Mouse (Mus musculus) retina, adult 2 months (tissue): ENCODE measurements around the gene Scn10a.

ENCODE experiments used
- DNase-seq: peaks from one replicate; pipeline ENCODE4 v3.0.0-alpha.2; 2012; ENCODE audit warnings: low read depth, low spot score

Scn10a gene

GRCm38 (mm10) chr9:119575732-119576131 lies 143.4 kb downstream of the Scn10a start:
- DNase-seq: no peak

GRCm38 (mm10) chr9:119574366-119574765 lies 144.8 kb downstream of the Scn10a start:
- no peak for DNase-seq

GRCm38 (mm10) chr9:119573009-119573408 lies 146.1 kb downstream of the Scn10a start:
- no peak for DNase-seq

GRCm38 (mm10) chr9:119571411-119571888 lies 147.7 kb downstream of the Scn10a start:
- no peak for DNase-seq

- DNase-seq: no peak
Measured at GRCm38 (mm10) chr9:119570652-119571051, 148.5 kb downstream of the Scn10a start.

DNA sequence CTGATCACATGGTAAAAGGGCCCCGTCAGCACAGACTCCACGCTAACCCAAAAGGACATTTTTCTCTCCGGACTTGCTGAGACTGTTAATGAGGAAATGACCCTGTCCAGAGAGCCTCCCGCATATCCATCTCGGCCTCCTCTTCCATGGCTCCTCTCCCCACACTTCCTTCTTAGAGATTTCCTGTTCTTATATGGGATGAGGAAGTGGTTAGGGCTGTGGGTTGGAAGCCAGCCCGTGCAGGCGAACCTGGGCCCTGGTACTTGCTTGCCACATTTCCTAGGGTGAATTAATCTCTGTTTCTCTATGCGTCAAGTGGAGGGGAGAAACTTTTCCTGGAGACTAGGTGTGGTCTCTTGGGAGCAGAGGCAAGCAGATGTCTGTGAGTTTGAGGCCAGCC lies 150.4 kb downstream of the Scn10a start:
- no peak for DNase-seq

GRCm38 (mm10) chr9:119567800-119568199 lies 151.3 kb downstream of the Scn10a start:
- DNase-seq: no peak

- no peak for DNase-seq
Measured at GRCm38 (mm10) chr9:119566214-119566613, 152.9 kb downstream of the Scn10a start.

GRCm38 (mm10) chr9:119564803-119565202 lies 154.3 kb downstream of the Scn10a start:
- no peak for DNase-seq

GRCm38 (mm10) chr9:119563617-119564016 lies 155.5 kb downstream of the Scn10a start:
- DNase-seq: no peak

GRCm38 (mm10) chr9:119562256-119562655 lies 156.9 kb downstream of the Scn10a start:
- DNase-seq: no peak

- no peak for DNase-seq
Measured at GRCm38 (mm10) chr9:119561746-119562145, 157.4 kb downstream of the Scn10a start.

- no peak for DNase-seq
Measured at GRCm38 (mm10) chr9:119559537-119560276, 159.4 kb downstream of the Scn10a start.
